Mouse (Mus musculus) kidney, embryonic 16.5 days (tissue): ENCODE measurements around the gene Fbxo46. TPM values are rescaled to one million over a fixed set of nuclear protein-coding genes. Genes with fewer than 3 reads are reported as not detected.
"Not testable (repeated sequence)": the region's sequence is repeated elsewhere in the genome, so short reads cannot be mapped to it uniquely, and the experiment has no call there.

Experiments
- ATAC-seq: fragments of 200-750 bp; cut with Nextera tagmentation; 2 replicates; pipeline ENCODE4 v1.8.0; 2017; ENCODE audit warnings: moderate TSS enrichment; ENCODE audit not compliant: low FRiP score, low TSS enrichment
- H3K27ac ChIP-seq: fragments of 300-500 bp; sonication (generic); 2 replicates; pipeline ENCODE4 v1.5.1; 2014; ENCODE audit warnings: low read length
- H3K27me3 ChIP-seq: fragments of 300-500 bp; sonication (generic); 2 replicates; pipeline ENCODE4 v1.6.1; 2014; ENCODE audit warnings: low read length, control low read depth, mixed read lengths; ENCODE audit not compliant: insufficient read depth
- H3K36me3 ChIP-seq: fragments of 300-500 bp; sonication (generic); 2 replicates; pipeline ENCODE4 v1.6.1; 2014; ENCODE audit warnings: low read length, control low read depth, mixed read lengths; ENCODE audit not compliant: insufficient read depth
- H3K4me1 ChIP-seq: fragments of 300-500 bp; sonication (generic); 2 replicates; pipeline ENCODE4 v1.6.1; 2014; ENCODE audit warnings: low read length, control low read depth, mixed read lengths; ENCODE audit not compliant: insufficient read depth
- H3K4me2 ChIP-seq: fragments of 300-500 bp; sonication (generic); replicated peaks from 2 replicates; pipeline ENCODE4 v1.6.1; 2014; ENCODE audit warnings: low read depth, low read length
- H3K4me3 ChIP-seq: fragments of 300-500 bp; sonication (generic); 2 replicates; pipeline ENCODE4 v1.5.1; 2014; ENCODE audit warnings: mild to moderate bottlenecking, low read length
- H3K9ac ChIP-seq: fragments of 300-500 bp; sonication (generic); replicated peaks from 2 replicates; pipeline ENCODE4 v1.6.1; 2014; ENCODE audit warnings: low read length
- H3K9me3 ChIP-seq: fragments of 300-500 bp; sonication (generic); 2 replicates; pipeline ENCODE4 v1.6.1; 2016; ENCODE audit warnings: low read length, control low read depth
- WGBS: fragments of 180-500 bp; shearing (Covaris S2); extraction: QIAGEN DNeasy Blood & Tissue Kit; methylation state at CpG from one replicate; pipeline ENCODE4 v1.1.7; 2014; 5-methylcytosine and 5-hydroxymethylcytosine counted together
- polyA plus RNA-seq: library from polyadenylated mRNA; unstranded; fragments of >200 nt; fragmentation: Nextera tagmentation; extraction: Ambion mirVana; gene quantifications from 2 replicates; pipeline ENCODE4 v1.2.1, GENCODE M21; 2015

Gene Fbxo46
- polyA plus RNA-seq, 1 experiment from 2014 or later = 18.4 TPM

- Histone ChIP-seq H3K4me2 (peak overlapping the region; percentile 85), H3K9me3 (no peaks in the 10 kb centered on the region), H3K4me1 (peaks cover 17% of the 10 kb centered on the region), H3K27me3 (no peaks in the 10 kb centered on the region), H3K4me3 (peak overlapping the region; percentile 86), H3K9ac (peak overlapping the region; percentile 63), H3K27ac (peak overlapping the region; percentile 67), H3K36me3 (peaks cover 19% of the 10 kb centered on the region)
- 11% methylated on average over 20 of the region's 20 CpGs for WGBS
- ATAC-seq = no peak
Measured at GRCm38 (mm10) chr7:19148180-19148874, 28.7 kb downstream of the Fbxo46 start.

GRCm38 (mm10) chr7:19148875-19149541 is 29.3 kb downstream of the Fbxo46 start, which contains the start of gene Qpctl:
Gene Qpctl (minus strand): TSS chr7:19149291.
- H3K9ac ChIP-seq = peak within 1 kb of the TSS; percentile 85
- no peaks in the 10 kb centered on the region for H3K9me3 ChIP-seq
- peaks cover 17% of the 10 kb centered on the region for H3K4me1 ChIP-seq
- under 1% methylated on average over 43 of the region's 43 CpGs for WGBS
- peak within 1 kb of the TSS; percentile 85 for H3K4me2 ChIP-seq
- peak within 1 kb of the TSS; percentile 94 for H3K27ac ChIP-seq
- peaks cover 25% of the 10 kb centered on the region for H3K36me3 ChIP-seq
- peak; percentile 97 for ATAC-seq
- H3K27me3 ChIP-seq = no peaks in the 10 kb centered on the region
- H3K4me3 ChIP-seq = peak within 1 kb of the TSS; percentile 86

- peaks cover 25% of the 10 kb centered on the region for H3K36me3 ChIP-seq
- ATAC-seq = peak; percentile 95
- peaks cover 17% of the 10 kb centered on the region for H3K4me1 ChIP-seq
- peak within 1 kb of the TSS; percentile 85 for H3K4me2 ChIP-seq
- 0% methylated on average over 24 of the region's 24 CpGs for WGBS
- peak within 1 kb of the TSS; percentile 94 for H3K27ac ChIP-seq
- H3K4me3 ChIP-seq = peak within 1 kb of the TSS; percentile 86
- H3K27me3 ChIP-seq = no peaks in the 10 kb centered on the region
- peak within 1 kb of the TSS; percentile 85 for H3K9ac ChIP-seq
- H3K9me3 ChIP-seq = no peaks in the 10 kb centered on the region
Measured at GRCm38 (mm10) chr7:19149626-19150025, 30.0 kb downstream of the Fbxo46 start, which contains the start of gene Snrpd2. Gene Snrpd2 (plus strand): TSS chr7:19149722.

GRCm38 (mm10) chr7:19151121-19151520 is 31.5 kb downstream of the Fbxo46 start:
- peaks cover 21% of the 10 kb centered on the region for H3K4me1 ChIP-seq
- not testable (repeated sequence) for H3K9me3 ChIP-seq, H3K4me2 ChIP-seq, H3K27me3 ChIP-seq, H3K9ac ChIP-seq, ATAC-seq, H3K27ac ChIP-seq, H3K4me3 ChIP-seq
- WGBS = 86% methylated on average over 10 of the region's 10 CpGs
- H3K36me3 ChIP-seq = peaks cover 25% of the 10 kb centered on the region

GRCm38 (mm10) chr7:19154796-19155195 is 35.1 kb downstream of the Fbxo46 start:
- H3K27ac ChIP-seq = no peak overlapping the region
- ATAC-seq = no peak

GRCm38 (mm10) chr7:19155825-19156475 is 36.3 kb downstream of the Fbxo46 start:
- no peak for ATAC-seq

More at GRCm38 (mm10) chr7:19154796-19155195, 35.1 kb downstream of the Fbxo46 start:
- Histone ChIP-seq H3K9ac (no peak overlapping the region), H3K27me3 (peaks cover 13% of the 10 kb centered on the region; the same call in 1 of the 2 replicates), H3K9me3 (no peaks in the 10 kb centered on the region), H3K36me3 (peaks cover 25% of the 10 kb centered on the region), H3K4me2 (no peak overlapping the region), H3K4me3 (no peak overlapping the region), H3K4me1 (peaks cover 25% of the 10 kb centered on the region)
- 82% methylated on average over 8 of the region's 8 CpGs for WGBS

GRCm38 (mm10) chr7:19157160-19157800 is 37.6 kb downstream of the Fbxo46 start:
- Histone ChIP-seq H3K36me3 (peaks cover 14% of the 10 kb centered on the region), H3K9ac (peak overlapping the region; percentile 53), H3K4me2 (peak overlapping the region; percentile 42; the same call in 1 of the 2 replicates), H3K9me3 (no peaks in the 10 kb centered on the region), H3K27ac (no peak overlapping the region), H3K27me3 (peaks cover 13% of the 10 kb centered on the region; the same call in 1 of the 2 replicates), H3K4me3 (peak overlapping the region; percentile 12), H3K4me1 (peaks cover 24% of the 10 kb centered on the region)
- 7% methylated on average over 29 of the region's 30 CpGs for WGBS
- peak; percentile 60 for ATAC-seq

More at GRCm38 (mm10) chr7:19155825-19156475, 36.3 kb downstream of the Fbxo46 start:
- no peaks in the 10 kb centered on the region for H3K9me3 ChIP-seq
- peaks cover 24% of the 10 kb centered on the region for H3K4me1 ChIP-seq
- H3K27ac ChIP-seq = 0 out of 2 replicates have a peak overlapping the region, but pooled peaks have one; percentile 9
- H3K9ac ChIP-seq = no peak overlapping the region
- H3K4me3 ChIP-seq = no peak overlapping the region
- H3K27me3 ChIP-seq = peaks cover 13% of the 10 kb centered on the region; the same call in 1 of the 2 replicates
- 34% methylated on average over 13 of the region's 13 CpGs for WGBS
- no peak overlapping the region for H3K4me2 ChIP-seq
- peaks cover 25% of the 10 kb centered on the region for H3K36me3 ChIP-seq

- peaks cover 13% of the 10 kb centered on the region; the same call in 1 of the 2 replicates for H3K27me3 ChIP-seq
- peaks cover 3% of the 10 kb centered on the region for H3K36me3 ChIP-seq
- H3K4me2 ChIP-seq = no peak overlapping the region
- H3K4me1 ChIP-seq = peaks cover 24% of the 10 kb centered on the region
- H3K4me3 ChIP-seq = no peak overlapping the region
- no peak overlapping the region for H3K27ac ChIP-seq
- ATAC-seq = no peak
- H3K9ac ChIP-seq = no peak overlapping the region
- 48% methylated on average over 11 of the region's 11 CpGs for WGBS
- H3K9me3 ChIP-seq = no peaks in the 10 kb centered on the region
Measured at GRCm38 (mm10) chr7:19158601-19159000, 38.9 kb downstream of the Fbxo46 start.

GRCm38 (mm10) chr7:19159411-19159810 is 39.8 kb downstream of the Fbxo46 start:
- Histone ChIP-seq H3K4me2 (peak overlapping the region; percentile 84), H3K36me3 (no peaks in the 10 kb centered on the region), H3K27ac (no peak overlapping the region), H3K9me3 (no peaks in the 10 kb centered on the region), H3K4me1 (peaks cover 25% of the 10 kb centered on the region), H3K9ac (0 out of 2 replicates have a peak overlapping the region, but pooled peaks have one; percentile 67), H3K27me3 (peaks cover 13% of the 10 kb centered on the region; the same call in 1 of the 2 replicates), H3K4me3 (peak overlapping the region; percentile 53)
- 10% methylated on average over 18 of the region's 18 CpGs for WGBS
- ATAC-seq = no peak
